Mouse (Mus musculus) thymus, adult 2 months (tissue): ENCODE data around the gene Fstl1. TPM values are rescaled to one million over a fixed set of nuclear protein-coding genes. Genes with fewer than 3 reads are reported as not detected.

Experiments
- DNase-seq: peaks from one replicate; pipeline ENCODE4 v3.0.0; 2021
- H3K27ac ChIP-seq: fragments of 200-500 bp; 2 replicates; pipeline ENCODE4 v1.5.1; 2012; ENCODE audit warnings: low read length, control low read depth; ENCODE audit not compliant: control insufficient read depth, insufficient read depth
- H3K27me3 ChIP-seq: fragments of 200-500 bp; 2 replicates; pipeline ENCODE4 v1.6.1; 2012; ENCODE audit warnings: mild to moderate bottlenecking, low read length, moderate library complexity, mixed read lengths; ENCODE audit not compliant: control insufficient read depth, insufficient read depth
- H3K36me3 ChIP-seq: fragments of 200-500 bp; 2 replicates; pipeline ENCODE4 v1.6.1; 2012; ENCODE audit warnings: mild to moderate bottlenecking, low read length, moderate library complexity; ENCODE audit not compliant: control insufficient read depth, insufficient read depth
- H3K4me1 ChIP-seq: fragments of 200-500 bp; replicated peaks from 2 replicates; pipeline ENCODE4 v1.6.1; 2012; ENCODE audit warnings: low read length; ENCODE audit not compliant: control insufficient read depth, insufficient read depth
- H3K4me3 ChIP-seq: fragments of 200-500 bp; 2 replicates; pipeline ENCODE4 v1.5.1; 2012; ENCODE audit warnings: mild to moderate bottlenecking, low read length, control low read depth, moderate library complexity; ENCODE audit not compliant: control insufficient read depth, insufficient read depth
- CTCF ChIP-seq: fragments of 200-500 bp; IDR thresholded peaks from 2 replicates; pipeline ENCODE4 v1.5.1; 2012; ENCODE audit warnings: mild to moderate bottlenecking, control low read depth, low read length, moderate library complexity, borderline replicate concordance; ENCODE audit not compliant: control insufficient read depth, poor library complexity, insufficient read depth; ENCODE audit errors: extremely low read depth
- POLR2A ChIP-seq: fragments of 200-500 bp; IDR thresholded peaks from 2 replicates; pipeline ENCODE4 v1.6.1; 2012; ENCODE audit warnings: mild to moderate bottlenecking, low read length, control low read depth, moderate library complexity; ENCODE audit not compliant: control insufficient read depth, poor library complexity, insufficient read depth; ENCODE audit errors: extremely low read depth
- WGBS: fragments of 180-500 bp; shearing (Covaris S2); methylation state at CpG from one replicate; pipeline ENCODE4 v1.1.7; 2018; 5-methylcytosine and 5-hydroxymethylcytosine counted together
- polyA plus RNA-seq: library from polyadenylated mRNA; depleted of rRNA; stranded (reverse); fragments of >200 nt; gene quantifications from 2 replicates; pipeline ENCODE4 v1.2.3, GENCODE M21; 2012

Fstl1 gene
- polyA plus RNA-seq, 1 experiment = 9.6 TPM

- no peak for DNase-seq
- Histone ChIP-seq H3K4me3 (no peak overlapping the region), H3K27ac (no peak overlapping the region), H3K4me1 (0 out of 2 replicates have a peak, but pooled peaks cover 2% of the 10 kb centered on the region), H3K36me3 (no peaks in the 10 kb centered on the region), H3K27me3 (no peaks in the 10 kb centered on the region)
- 94% methylated on average over 9 of the region's 9 CpGs for WGBS
- TF ChIP-seq POLR2A (no peak), CTCF (no peak)
Measured at GRCm38 (mm10) chr16:37853279-37853678, 76.6 kb downstream of the Fstl1 start.

GRCm38 (mm10) chr16:37854054-37854453 lies 77.4 kb downstream of the Fstl1 start:
- H3K27ac ChIP-seq = no peak overlapping the region
- TF ChIP-seq CTCF (no peak), POLR2A (no peak)
- no peaks in the 10 kb centered on the region for H3K27me3 ChIP-seq
- H3K4me1 ChIP-seq = 0 out of 2 replicates have a peak, but pooled peaks cover 2% of the 10 kb centered on the region
- 88% methylated on average over 14 of the region's 14 CpGs for WGBS
- H3K4me3 ChIP-seq = no peak overlapping the region
- no peak for DNase-seq
- H3K36me3 ChIP-seq = no peaks in the 10 kb centered on the region

- no peaks in the 10 kb centered on the region for H3K27me3 ChIP-seq
- no peak for TF ChIP-seq CTCF
- TF ChIP-seq POLR2A = no peak
- no peak overlapping the region for H3K4me3 ChIP-seq
- no peak for DNase-seq
- 0 out of 2 replicates have a peak, but pooled peaks cover 2% of the 10 kb centered on the region for H3K4me1 ChIP-seq
- H3K36me3 ChIP-seq = no peaks in the 10 kb centered on the region
- WGBS = 69% methylated on average over 5 of the region's 5 CpGs
- H3K27ac ChIP-seq = no peak overlapping the region
Measured at GRCm38 (mm10) chr16:37854593-37854992, 77.9 kb downstream of the Fstl1 start.

DNA sequence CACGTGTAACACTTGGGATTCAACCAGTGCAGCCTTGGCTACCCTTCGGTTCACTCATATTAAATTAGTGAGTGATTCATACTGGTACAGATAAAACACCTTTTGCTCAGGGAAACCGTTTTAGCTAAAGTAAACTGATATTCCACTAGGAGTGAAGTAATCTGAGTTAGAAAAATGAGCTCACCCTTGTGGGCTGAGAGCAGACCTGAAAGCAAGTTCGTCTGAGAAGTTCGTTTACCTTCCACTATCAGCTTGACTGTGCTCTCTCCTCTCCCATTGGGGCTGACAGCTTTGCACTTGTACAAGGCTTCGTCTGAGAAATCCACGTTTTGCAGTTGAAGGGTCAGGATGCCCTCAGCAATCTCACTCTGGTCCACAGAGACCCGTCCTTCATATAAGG lies 78.9 kb downstream of the Fstl1 start:
- Histone ChIP-seq H3K36me3 (no peaks in the 10 kb centered on the region), H3K4me3 (no peak overlapping the region), H3K4me1 (0 out of 2 replicates have a peak, but pooled peaks cover 2% of the 10 kb centered on the region), H3K27me3 (no peaks in the 10 kb centered on the region), H3K27ac (no peak overlapping the region)
- no peak for TF ChIP-seq POLR2A
- TF ChIP-seq CTCF = no peak
- WGBS = 94% methylated on average over 8 of the region's 8 CpGs
- DNase-seq = no peak

DNA sequence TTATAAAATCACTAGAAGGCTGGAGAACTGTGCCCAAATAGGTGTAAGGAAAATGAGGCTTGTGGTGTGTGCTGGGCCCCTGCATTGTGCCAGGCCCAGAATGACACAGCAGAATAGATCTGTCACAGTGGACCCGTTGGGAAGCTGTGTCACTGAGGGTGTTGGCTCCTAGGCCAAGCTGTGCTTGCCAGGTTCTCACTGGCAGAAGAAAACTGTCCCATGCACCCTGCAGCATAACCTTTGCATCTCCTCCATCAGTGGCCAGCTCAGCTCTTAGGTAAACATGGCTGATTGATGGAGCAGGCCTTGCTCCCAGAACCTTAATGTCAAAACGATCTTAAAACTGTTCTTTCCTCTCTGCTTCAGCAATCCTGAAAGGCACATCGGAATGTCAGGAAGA lies 79.7 kb downstream of the Fstl1 start:
- no peak for DNase-seq
- Histone ChIP-seq H3K4me1 (0 out of 2 replicates have a peak, but pooled peaks cover 2% of the 10 kb centered on the region), H3K27ac (no peak overlapping the region), H3K4me3 (no peak overlapping the region), H3K27me3 (no peaks in the 10 kb centered on the region), H3K36me3 (no peaks in the 10 kb centered on the region)
- 57% methylated on average over 3 of the region's 3 CpGs for WGBS
- TF ChIP-seq CTCF (no peak), POLR2A (no peak)

GRCm38 (mm10) chr16:37857495-37857894 lies 80.8 kb downstream of the Fstl1 start:
- Histone ChIP-seq H3K36me3 (no peaks in the 10 kb centered on the region), H3K4me1 (0 out of 2 replicates have a peak, but pooled peaks cover 2% of the 10 kb centered on the region), H3K27ac (no peak overlapping the region), H3K4me3 (no peak overlapping the region), H3K27me3 (no peaks in the 10 kb centered on the region)
- 92% methylated on average over 8 of the region's 8 CpGs for WGBS
- DNase-seq = no peak
- TF ChIP-seq POLR2A = no peak
- TF ChIP-seq CTCF = no peak

DNA sequence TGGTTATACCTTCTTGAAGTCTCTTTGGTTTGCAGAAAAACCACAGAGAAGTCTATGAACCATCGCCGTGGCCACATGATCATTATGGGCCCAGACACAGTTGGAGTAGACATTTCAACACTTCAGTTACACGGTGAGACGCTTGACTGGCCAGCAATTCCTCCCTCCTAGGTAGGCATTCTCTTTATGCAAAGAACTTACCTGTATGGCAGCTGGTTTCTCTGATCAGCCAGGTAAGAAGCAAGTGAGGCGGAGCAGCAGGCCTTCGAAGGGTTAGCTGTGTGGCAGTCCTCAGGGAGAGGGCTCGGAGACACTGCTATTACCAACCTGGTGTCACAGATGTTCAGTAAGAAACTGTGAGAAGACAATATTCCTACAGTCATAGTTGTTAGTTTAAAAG lies 83.5 kb downstream of the Fstl1 start:
- no peak for TF ChIP-seq CTCF
- TF ChIP-seq POLR2A = no peak
- 51% methylated on average over 7 of the region's 7 CpGs for WGBS
- no peaks in the 10 kb centered on the region for H3K27me3 ChIP-seq
- H3K36me3 ChIP-seq = no peaks in the 10 kb centered on the region
- no peak for DNase-seq
- H3K4me1 ChIP-seq = no peaks in the 10 kb centered on the region
- no peak overlapping the region for H3K27ac ChIP-seq
- no peak overlapping the region for H3K4me3 ChIP-seq

DNA sequence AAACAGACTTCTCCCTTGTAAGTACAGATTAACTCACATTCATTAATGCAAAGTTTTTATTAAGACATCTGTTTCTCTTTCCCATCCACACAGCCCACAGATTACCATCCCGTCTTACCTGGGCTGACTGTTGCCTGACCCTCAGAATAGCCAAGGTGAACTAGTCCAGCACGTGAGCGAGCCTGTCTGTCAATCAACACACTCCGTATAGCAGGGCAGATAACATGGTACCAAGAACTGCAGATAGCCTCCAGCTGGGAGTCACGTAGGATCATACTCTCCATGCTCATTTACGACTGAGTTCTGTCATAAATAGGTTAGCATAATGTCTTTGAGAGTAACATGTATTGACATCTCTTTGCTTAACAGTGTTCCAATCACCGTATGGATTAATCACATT lies 84.4 kb downstream of the Fstl1 start, which contains the start of gene Gm36028:
Gene Gm36028, minus strand, starts transcription at position 118 of the 400 bp plus-strand sequence.
- DNase-seq = no peak
- Histone ChIP-seq H3K4me3 (no peak within 1 kb of the TSS), H3K36me3 (no peaks in the 10 kb centered on the region), H3K4me1 (no peaks in the 10 kb centered on the region), H3K27me3 (no peaks in the 10 kb centered on the region), H3K27ac (no peak within 1 kb of the TSS)
- WGBS = 93% methylated on average over 7 of the region's 7 CpGs
- TF ChIP-seq POLR2A (no peak), CTCF (no peak)
